Mouse (Mus musculus) liver, postnatal 0 days (tissue): ENCODE measurements around the gene Mettl24.

ENCODE experiments used
- CTCF ChIP-seq: sonication (generic); IDR thresholded peaks from 2 replicates; pipeline ENCODE4 v1.5.1; 2016; ENCODE audit warnings: antibody characterized with exemption, low read depth
- EP300 ChIP-seq: IDR thresholded peaks from 2 replicates; pipeline ENCODE4 v1.6.1; 2016; ENCODE audit warnings: antibody characterized with exemption, low read depth, mild to moderate bottlenecking

DNA sequence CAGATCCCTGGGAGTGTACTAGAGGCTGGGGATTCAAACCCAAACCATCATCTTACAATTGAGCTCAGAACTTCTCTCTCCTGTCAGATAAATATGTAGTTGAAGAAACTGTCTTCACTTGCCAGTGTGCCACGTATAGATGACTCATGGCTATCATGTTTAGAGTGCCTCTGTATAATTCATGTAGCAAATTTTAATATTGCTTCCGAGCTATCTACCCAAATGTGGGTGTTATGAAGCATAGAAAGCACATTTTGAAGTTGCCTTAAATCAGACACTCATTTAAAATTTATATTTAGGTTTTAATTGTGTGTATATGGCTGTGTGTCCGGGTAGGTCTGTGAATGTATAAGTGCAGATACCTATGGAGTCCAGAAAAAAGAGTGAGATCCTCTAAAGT, 109.0 kb downstream of the Mettl24 start:
- TF ChIP-seq CTCF: no peak
- no peak for TF ChIP-seq EP300
